ENCODE assay signal across 28 mouse cellular contexts in genomic region chr1:180572154-180572553, GRCm38 (mm10). TPM values are rescaled to one million over a fixed set of nuclear protein-coding genes. Genes with fewer than 3 reads are reported as not detected.
DNase-seq lines count a peak whose midpoint lies in the region; ATAC-seq and TF ChIP-seq lines count a peak whose summit lies in the region.
"Had no signal": no experiment of that assay in that cellular context is flagged by ENCODE, and none has a peak within 500 bp of the region (broad histone marks: within the 10 kb centered on the region; RNA-seq: fewer than 3 reads in every experiment).

No protein-coding gene starts in this region.

- H3K4me1 ChIP-seq in heart, embryonic 12.5 days (replicated peaks), result peaks cover 30% of the 10 kb centered on the region
- peaks cover 30% of the 10 kb centered on the region for H3K4me1 ChIP-seq in heart, embryonic 11.5 days (ENCODE audit: control insufficient read depth, insufficient read depth, low read length)
- H3K4me1 ChIP-seq in ES-Bruce4 (ENCODE audit: control insufficient read depth, insufficient read depth, low read length) (peaks cover 7% of the 10 kb centered on the region), ES-E14 (ENCODE audit: control insufficient read depth in 2 of 2, insufficient read depth in 2 of 2, low read length in 2 of 2, poor library complexity in 1 of 2) (peaks cover 15 to 19% of the 10 kb centered on the region in 2 experiments)
- H3K4me1 ChIP-seq in intestine, postnatal 0 days (replicated peaks; ENCODE audit: control insufficient read depth, insufficient read depth, low read length), result no peaks in the 10 kb centered on the region

- 83% methylated on average over 9 of the region's 9 CpGs for WGBS in heart, embryonic 12.5 days
- WGBS in heart, embryonic 11.5 days (ENCODE audit: insufficient replicate concordance), result 89% methylated on average over 9 of the region's 9 CpGs
- WGBS in intestine, postnatal 0 days, result 84% methylated on average over 9 of the region's 9 CpGs

- no peak for ATAC-seq in heart, embryonic 12.5 days (ENCODE audit: insufficient number of reproducible peaks, low FRiP score)
- ATAC-seq in heart, embryonic 11.5 days (replicated peaks; ENCODE audit: insufficient number of reproducible peaks, low FRiP score, low TSS enrichment), result no peak
- no peak for ATAC-seq in intestine, postnatal 0 days
- ATAC-seq: activated CD4-positive, CD25-positive, alpha-beta regulatory T cell, adult 4 months; CD4-positive, CD25-positive, alpha-beta regulatory T cell, adult 4 months; forebrain, embryonic 14.5 days; hindbrain, postnatal 0 days; inflammation-experienced regulatory T-cells, adult 6 months; intestine, embryonic 16.5 days; Patski had no signal

- H3K27me3 ChIP-seq in heart, embryonic 12.5 days (replicated peaks), result no peaks in the 10 kb centered on the region
- H3K27me3 ChIP-seq in heart, embryonic 11.5 days (ENCODE audit: control insufficient read depth, insufficient read depth, low read length), result no peaks in the 10 kb centered on the region
- H3K27me3 ChIP-seq in ES-Bruce4 (ENCODE audit: control insufficient read depth, insufficient read depth, low read length, poor library complexity, severe bottlenecking), result no peaks in the 10 kb centered on the region
- H3K27me3 ChIP-seq in intestine, postnatal 0 days (replicated peaks; ENCODE audit: control insufficient read depth, insufficient read depth, low read length), result no peaks in the 10 kb centered on the region
- H3K27me3 ChIP-seq: heart, embryonic 15.5 days; kidney, embryonic 15.5 days; Patski had no signal

- H3K27ac ChIP-seq in heart, embryonic 12.5 days (ENCODE audit: poor library complexity, severe bottlenecking), result no peak overlapping the region
- H3K27ac ChIP-seq in heart, embryonic 11.5 days (ENCODE audit: low read depth, low read length), result no peak overlapping the region; the same call in 1 of the 2 replicates
- peak overlapping the region; percentile 84; the same call in 1 of the 2 replicates for H3K27ac ChIP-seq in ES-Bruce4 (ENCODE audit: insufficient read depth, low read length)
- no peak overlapping the region; the same call in 1 of the 2 replicates for H3K27ac ChIP-seq in ES-E14 (ENCODE audit: insufficient read depth, low read depth, low read length, poor library complexity, severe bottlenecking)
- no peak overlapping the region for H3K27ac ChIP-seq in intestine, postnatal 0 days (ENCODE audit: low read depth, low read length)
- H3K27ac ChIP-seq: forebrain, embryonic 10.5 days; heart, adult 2 months; hindbrain, embryonic 14.5 days; hindbrain, postnatal 0 days; kidney, embryonic 15.5 days had no signal

- TF ChIP-seq POLR2A in ES-Bruce4 (IDR thresholded peaks at IDR 0.05; ENCODE audit: insufficient read depth, low read length), result no peak

- peak; percentile 66; the same call in 1 of the 2 replicates for TF ChIP-seq EP300 in ES-Bruce4 (IDR thresholded peaks at IDR 0.05; ENCODE audit: insufficient read depth, low read depth, low read length)

- no peak overlapping the region for H3K9ac ChIP-seq in heart, embryonic 12.5 days
- H3K9ac ChIP-seq in heart, embryonic 11.5 days (ENCODE audit: low read depth, low read length), result no peak overlapping the region
- H3K9ac ChIP-seq in ES-Bruce4 (ENCODE audit: low read depth, poor library complexity, severe bottlenecking) (peak overlapping the region; percentile 14; the same call in 1 of the 2 replicates), ES-E14 (ENCODE audit: insufficient read depth, low read depth, low read length, poor library complexity, severe bottlenecking) (peak overlapping the region; percentile 70)
- no peak overlapping the region for H3K9ac ChIP-seq in intestine, postnatal 0 days (ENCODE audit: low read depth, low read length)
- H3K9ac ChIP-seq: heart, embryonic 15.5 days; hindbrain, embryonic 14.5 days; kidney, embryonic 15.5 days had no signal

- H3K36me3 ChIP-seq in heart, embryonic 12.5 days, result peaks cover 42% of the 10 kb centered on the region
- H3K36me3 ChIP-seq in heart, embryonic 11.5 days (ENCODE audit: control insufficient read depth, insufficient read depth, low read length), result peaks cover 6% of the 10 kb centered on the region; the same call in 1 of the 2 replicates
- H3K36me3 ChIP-seq in ES-Bruce4 (ENCODE audit: control insufficient read depth, insufficient read depth, low read length, poor library complexity, severe bottlenecking) (peaks cover 27% of the 10 kb centered on the region), ES-E14 (ENCODE audit: control insufficient read depth, insufficient read depth, low read length, poor library complexity, severe bottlenecking) (peaks cover 33% of the 10 kb centered on the region)
- 0 out of 2 replicates have a peak, but pooled peaks cover 5% of the 10 kb centered on the region for H3K36me3 ChIP-seq in intestine, postnatal 0 days (ENCODE audit: control insufficient read depth, insufficient read depth)

- H3K4me3 ChIP-seq in heart, embryonic 12.5 days, result no peak overlapping the region
- H3K4me3 ChIP-seq in heart, embryonic 11.5 days (ENCODE audit: low read depth, low read length), result no peak overlapping the region
- peak overlapping the region; percentile 49 for H3K4me3 ChIP-seq in ES-Bruce4 (ENCODE audit: low read depth, low read length)
- peak overlapping the region in 1 of 2 experiments; percentile 61; a peak in 2 of 4 replicates for H3K4me3 ChIP-seq in ES-E14 (ENCODE audit: insufficient read depth in 1 of 2, low read depth in 1 of 2, low read length in 2 of 2, poor library complexity in 1 of 2, severe bottlenecking in 1 of 2)
- no peak overlapping the region for H3K4me3 ChIP-seq in intestine, postnatal 0 days (ENCODE audit: low read depth, low read length)
- H3K4me3 ChIP-seq: heart, adult 2 months; heart, embryonic 15.5 days; kidney, embryonic 15.5 days had no signal

- in situ Hi-C loops in ES-E14 (cut with MboI; ENCODE audit: low sequenced_read_pairs in 2 of 2, unreplicated experiment in 2 of 2), result no loop called here

- DNase-seq in ES-E14 (ENCODE audit: low read depth, low spot score) (no peak), ZHBTc4 (ENCODE audit: low read depth, low spot score) (peak; percentile 84)
- DNase-seq in layer of hippocampus, postnatal 36 days, result no peak
- DNase-seq: adrenal gland, postnatal 10 days; adrenal gland, postnatal 36 days; cerebellum, adult 18-20 months; cerebellum, postnatal 14 days; gastrocnemius, postnatal 10 days; gastrocnemius, postnatal 36 days; heart, adult 2 months; heart, postnatal 10 days; heart, postnatal 36 days; kidney, adult 2 months had no signal

- no peak for TF ChIP-seq CTCF in ES-Bruce4 (IDR thresholded peaks at IDR 0.05; ENCODE audit: low read depth, low read length)
- no peak for TF ChIP-seq CTCF in intestine, postnatal 0 days (IDR thresholded peaks at IDR 0.05; ENCODE audit: low read depth)

- H3K4me2 ChIP-seq in heart, embryonic 12.5 days, result peak overlapping the region; percentile 4; the same call in 1 of the 2 replicates
- no peak overlapping the region for H3K4me2 ChIP-seq in heart, embryonic 11.5 days
- no peak overlapping the region for H3K4me2 ChIP-seq in intestine, postnatal 0 days (replicated peaks; ENCODE audit: low read depth)
- H3K4me2 ChIP-seq: kidney, embryonic 15.5 days had no signal

- H3K9me3 ChIP-seq in heart, embryonic 12.5 days (replicated peaks), result no peaks in the 10 kb centered on the region
- no peaks in the 10 kb centered on the region for H3K9me3 ChIP-seq in heart, embryonic 11.5 days (replicated peaks; ENCODE audit: control insufficient read depth, low read length)
- no peaks in the 10 kb centered on the region for H3K9me3 ChIP-seq in ES-Bruce4 (replicated peaks; ENCODE audit: control insufficient read depth, insufficient read depth, low read length, poor library complexity, severe bottlenecking)
- H3K9me3 ChIP-seq in ES-E14 (ENCODE audit: control insufficient read depth, insufficient read depth, low read depth, low read length), result no peaks in the 10 kb centered on the region
- H3K9me3 ChIP-seq in intestine, postnatal 0 days (ENCODE audit: control insufficient read depth), result no peaks in the 10 kb centered on the region
- H3K9me3 ChIP-seq: heart, embryonic 15.5 days; kidney, embryonic 15.5 days had no signal

TF ChIP-seq in ES-E14, 5 proteins besides CTCF, POLR2A, EP300 and RAD21:
- TF ChIP-seq ZNF384 (IDR thresholded peaks at IDR 0.05; ENCODE audit: low read depth, low read length) (no peak), HCFC1 (IDR thresholded peaks at IDR 0.05; ENCODE audit: borderline replicate concordance, insufficient read depth, low read length) (no peak), CHD2 (IDR thresholded peaks at IDR 0.05; ENCODE audit: low read depth, low read length) (no peak), MAFK (IDR thresholded peaks at IDR 0.05; ENCODE audit: insufficient read depth, low read depth, low read length) (no peak), ZC3H11A (IDR thresholded peaks at IDR 0.05; ENCODE audit: borderline replicate concordance, low read depth, low read length) (no peak)

RNA-seq across cellular contexts. Expression of gene Parp1, which starts 3.4 kb away (rescaled TPM):
- polyA plus RNA-seq in heart, embryonic 12.5 days (2016; fragmentation: Nextera tagmentation; extraction: Ambion mirVana), result 105 and 118 TPM in 2 replicates
- polyA plus RNA-seq in heart, embryonic 11.5 days (2014; fragmentation: Nextera tagmentation; extraction: Ambion mirVana), result 94.0 and 107 TPM in 2 replicates
- 307 and 318 TPM in 2 replicates for polyA plus RNA-seq in ES-Bruce4 (2011; ENCODE audit: insufficient read depth, insufficient read length, low read depth, missing spikeins)
- total RNA-seq in ES-E14 (2012; rRNA removed), result 271 and 296 TPM in 2 replicates
- polyA plus RNA-seq in intestine, postnatal 0 days (2015; fragmentation: Nextera tagmentation; extraction: Ambion mirVana), result 20.4 and 22.6 TPM in 2 replicates
- total RNA-seq in layer of hippocampus, postnatal 36 days (2021), result 100 to 1,000 TPM; 131 to 151 TPM

Comparison
In these comparisons a context has a peak if more than half of its experiments do, and no peak if none do; other contexts are left out.
1. H3K9ac ChIP-seq: peak in ES-Bruce4 (single experiment) and ES-E14 (single experiment); none in heart, embryonic 12.5 days (single experiment), heart, embryonic 11.5 days (single experiment) and intestine, postnatal 0 days (single experiment).